Mouse (Mus musculus): ENCODE measurements around the gene Olfr457. TPM values are rescaled to one million over a fixed set of nuclear protein-coding genes. Genes with fewer than 3 reads are reported as not detected.

Gene Olfr457
- polyA plus RNA-seq, 1 experiment: 0.01 TPM

- H3K27me3 ChIP-seq (ENCODE audit: control insufficient read depth, insufficient read depth, insufficient read length): no peaks in the 10 kb centered on the region
- H3K79me2 ChIP-seq (ENCODE audit: control insufficient read depth, insufficient read depth): no peaks in the 10 kb centered on the region
- TF ChIP-seq MYOG (IDR thresholded peaks at IDR 0.05; ENCODE audit: control insufficient read depth in 1 of 3, insufficient read depth in 1 of 3, insufficient read length in 2 of 3, low read depth in 2 of 3): no peak
- H3ac ChIP-seq (ENCODE audit: control insufficient read depth, insufficient read length): no peak overlapping the region
- no peak overlapping the region for H3K4me3 ChIP-seq
- no peak overlapping the region for H3K4me2 ChIP-seq (ENCODE audit: low read depth)
- no peaks in the 10 kb centered on the region for H3K36me3 ChIP-seq (ENCODE audit: control insufficient read depth, insufficient read depth)
Observed at GRCm38 (mm10) chr6:42447381-42447780, 28.8 kb downstream of the Olfr457 start.

- no peak overlapping the region for H3ac ChIP-seq (ENCODE audit: control insufficient read depth, insufficient read length)
- no peaks in the 10 kb centered on the region for H3K36me3 ChIP-seq (ENCODE audit: control insufficient read depth, insufficient read depth)
- H3K27me3 ChIP-seq (ENCODE audit: control insufficient read depth, insufficient read depth, insufficient read length): no peaks in the 10 kb centered on the region
- no peaks in the 10 kb centered on the region for H3K79me2 ChIP-seq (ENCODE audit: control insufficient read depth, insufficient read depth)
- TF ChIP-seq MYOG (IDR thresholded peaks at IDR 0.05; ENCODE audit: control insufficient read depth in 1 of 3, insufficient read depth in 1 of 3, insufficient read length in 2 of 3, low read depth in 2 of 3): no peak
- no peak for TF ChIP-seq USF1 (IDR thresholded peaks at IDR 0.05; ENCODE audit: low read depth)
- no peak for TF ChIP-seq TCF12 (IDR thresholded peaks at IDR 0.05; ENCODE audit: insufficient read depth, poor library complexity, severe bottlenecking)
- no peak for TF ChIP-seq POLR2AphosphoS2 (IDR thresholded peaks at IDR 0.05; ENCODE audit: insufficient read length, low read depth)
- no peak for TF ChIP-seq POLR2A (IDR thresholded peaks at IDR 0.05; ENCODE audit: insufficient read length, low read depth)
- no peak for TF ChIP-seq SRF (IDR thresholded peaks at IDR 0.05; ENCODE audit: control insufficient read depth, insufficient read length, low read depth)
- TF ChIP-seq TCF3 (IDR thresholded peaks at IDR 0.05; ENCODE audit: insufficient read length, low read depth): no peak
- no peak for TF ChIP-seq E2F4 (IDR thresholded peaks at IDR 0.05; ENCODE audit: insufficient read depth)
- no peak for TF ChIP-seq CEBPB (IDR thresholded peaks at IDR 0.05; ENCODE audit: insufficient read depth, poor library complexity, severe bottlenecking)
- no peak for TF ChIP-seq MYOD1 (IDR thresholded peaks at IDR 0.05; ENCODE audit: control insufficient read depth in 1 of 3, insufficient read length in 2 of 3, low read depth in 2 of 3)
- TF ChIP-seq MAX (IDR thresholded peaks at IDR 0.05; ENCODE audit: low read depth): no peak
- TF ChIP-seq REST (IDR thresholded peaks at IDR 0.05; ENCODE audit: insufficient read depth, insufficient read length): no peak
- H3K4me2 ChIP-seq (ENCODE audit: low read depth): no peak overlapping the region
- H3K4me3 ChIP-seq: no peak overlapping the region
Observed at GRCm38 (mm10) chr6:42444491-42444890, 31.6 kb downstream of the Olfr457 start.

DNA sequence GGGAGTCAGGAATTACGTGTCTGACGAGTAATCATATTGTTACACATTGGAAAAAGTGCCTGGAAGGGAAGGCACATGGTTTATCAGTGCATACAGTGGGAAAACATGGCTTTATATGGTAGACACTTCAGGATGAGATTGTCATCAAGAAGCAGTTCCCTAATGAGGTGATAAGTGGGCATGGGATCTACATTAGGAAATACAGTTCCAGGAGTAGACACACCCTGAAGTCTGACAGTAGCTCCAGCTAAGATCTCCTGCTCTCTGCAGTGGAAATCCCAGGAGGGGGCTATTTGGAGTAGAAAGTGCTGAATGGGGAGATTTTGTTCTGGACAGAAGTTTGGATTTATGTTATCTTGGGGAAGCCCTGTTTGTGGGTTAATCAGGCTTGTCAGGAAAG, 34.7 kb downstream of the Olfr457 start:
- Histone ChIP-seq H3K79me2 (ENCODE audit: control insufficient read depth, insufficient read depth) (no peaks in the 10 kb centered on the region), H3ac (ENCODE audit: control insufficient read depth, insufficient read length) (no peak overlapping the region), H3K4me3 (no peak overlapping the region), H3K4me2 (ENCODE audit: low read depth) (no peak overlapping the region), H3K36me3 (ENCODE audit: control insufficient read depth, insufficient read depth) (no peaks in the 10 kb centered on the region), H3K27me3 (ENCODE audit: control insufficient read depth, insufficient read depth, insufficient read length) (no peaks in the 10 kb centered on the region)
- TF ChIP-seq TCF12 (IDR thresholded peaks at IDR 0.05; ENCODE audit: insufficient read depth, poor library complexity, severe bottlenecking) (no peak), POLR2A (IDR thresholded peaks at IDR 0.05; ENCODE audit: insufficient read length, low read depth) (no peak), MYOD1 (IDR thresholded peaks at IDR 0.05; ENCODE audit: control insufficient read depth in 1 of 3, insufficient read length in 2 of 3, low read depth in 2 of 3) (no peak), MYOG (IDR thresholded peaks at IDR 0.05; ENCODE audit: control insufficient read depth in 1 of 3, insufficient read depth in 1 of 3, insufficient read length in 2 of 3, low read depth in 2 of 3) (no peak), E2F4 (IDR thresholded peaks at IDR 0.05; ENCODE audit: insufficient read depth) (no peak), SRF (IDR thresholded peaks at IDR 0.05; ENCODE audit: control insufficient read depth, insufficient read length, low read depth) (no peak), USF1 (IDR thresholded peaks at IDR 0.05; ENCODE audit: low read depth) (no peak), POLR2AphosphoS2 (IDR thresholded peaks at IDR 0.05; ENCODE audit: insufficient read length, low read depth) (no peak), TCF3 (IDR thresholded peaks at IDR 0.05; ENCODE audit: insufficient read length, low read depth) (no peak), MAX (IDR thresholded peaks at IDR 0.05; ENCODE audit: low read depth) (no peak), CEBPB (IDR thresholded peaks at IDR 0.05; ENCODE audit: insufficient read depth, poor library complexity, severe bottlenecking) (no peak), REST (IDR thresholded peaks at IDR 0.05; ENCODE audit: insufficient read depth, insufficient read length) (no peak)

GRCm38 (mm10) chr6:42435490-42435889, 40.6 kb downstream of the Olfr457 start:
- Histone ChIP-seq H3ac (ENCODE audit: control insufficient read depth, insufficient read length) (no peak overlapping the region), H3K27me3 (ENCODE audit: control insufficient read depth, insufficient read depth, insufficient read length) (no peaks in the 10 kb centered on the region), H3K4me3 (no peak overlapping the region), H3K79me2 (ENCODE audit: control insufficient read depth, insufficient read depth) (no peaks in the 10 kb centered on the region), H3K4me2 (ENCODE audit: low read depth) (no peak overlapping the region), H3K36me3 (ENCODE audit: control insufficient read depth, insufficient read depth) (no peaks in the 10 kb centered on the region)
- no peak for TF ChIP-seq POLR2A (IDR thresholded peaks at IDR 0.05; ENCODE audit: insufficient read length, low read depth)
- no peak for TF ChIP-seq MAX (IDR thresholded peaks at IDR 0.05; ENCODE audit: low read depth)
- no peak for TF ChIP-seq REST (IDR thresholded peaks at IDR 0.05; ENCODE audit: insufficient read depth, insufficient read length)
- no peak for TF ChIP-seq MYOG (IDR thresholded peaks at IDR 0.05; ENCODE audit: control insufficient read depth in 1 of 3, insufficient read depth in 1 of 3, insufficient read length in 2 of 3, low read depth in 2 of 3)
- no peak for TF ChIP-seq USF1 (IDR thresholded peaks at IDR 0.05; ENCODE audit: low read depth)
- no peak for TF ChIP-seq CEBPB (IDR thresholded peaks at IDR 0.05; ENCODE audit: insufficient read depth, poor library complexity, severe bottlenecking)
- no peak for TF ChIP-seq TCF12 (IDR thresholded peaks at IDR 0.05; ENCODE audit: insufficient read depth, poor library complexity, severe bottlenecking)
- no peak for TF ChIP-seq TCF3 (IDR thresholded peaks at IDR 0.05; ENCODE audit: insufficient read length, low read depth)
- no peak for TF ChIP-seq POLR2AphosphoS2 (IDR thresholded peaks at IDR 0.05; ENCODE audit: insufficient read length, low read depth)
- no peak for TF ChIP-seq E2F4 (IDR thresholded peaks at IDR 0.05; ENCODE audit: insufficient read depth)
- TF ChIP-seq MYOD1 (IDR thresholded peaks at IDR 0.05; ENCODE audit: control insufficient read depth in 1 of 3, insufficient read length in 2 of 3, low read depth in 2 of 3): no peak
- TF ChIP-seq SRF (IDR thresholded peaks at IDR 0.05; ENCODE audit: control insufficient read depth, insufficient read length, low read depth): no peak

- no peak for TF ChIP-seq USF1 (IDR thresholded peaks at IDR 0.05; ENCODE audit: low read depth)
- no peak for TF ChIP-seq MYOG (IDR thresholded peaks at IDR 0.05; ENCODE audit: control insufficient read depth in 1 of 3, insufficient read depth in 1 of 3, insufficient read length in 2 of 3, low read depth in 2 of 3)
- no peak for TF ChIP-seq MYOD1 (IDR thresholded peaks at IDR 0.05; ENCODE audit: control insufficient read depth in 1 of 3, insufficient read length in 2 of 3, low read depth in 2 of 3)
- TF ChIP-seq REST (IDR thresholded peaks at IDR 0.05; ENCODE audit: insufficient read depth, insufficient read length): no peak
- no peak for TF ChIP-seq POLR2AphosphoS2 (IDR thresholded peaks at IDR 0.05; ENCODE audit: insufficient read length, low read depth)
- no peak for TF ChIP-seq CEBPB (IDR thresholded peaks at IDR 0.05; ENCODE audit: insufficient read depth, poor library complexity, severe bottlenecking)
- TF ChIP-seq TCF12 (IDR thresholded peaks at IDR 0.05; ENCODE audit: insufficient read depth, poor library complexity, severe bottlenecking): no peak
- no peak for TF ChIP-seq E2F4 (IDR thresholded peaks at IDR 0.05; ENCODE audit: insufficient read depth)
- TF ChIP-seq SRF (IDR thresholded peaks at IDR 0.05; ENCODE audit: control insufficient read depth, insufficient read length, low read depth): no peak
- no peak for TF ChIP-seq MAX (IDR thresholded peaks at IDR 0.05; ENCODE audit: low read depth)
- H3K4me2 ChIP-seq (ENCODE audit: low read depth): no peak within 1 kb of the TSS
- H3ac ChIP-seq (ENCODE audit: control insufficient read depth, insufficient read length): no peak within 1 kb of the TSS
- no peaks in the 10 kb centered on the region for H3K79me2 ChIP-seq (ENCODE audit: control insufficient read depth, insufficient read depth)
- H3K4me3 ChIP-seq: no peak within 1 kb of the TSS
- no peaks in the 10 kb centered on the region for H3K36me3 ChIP-seq (ENCODE audit: control insufficient read depth, insufficient read depth)
- H3K27me3 ChIP-seq (ENCODE audit: control insufficient read depth, insufficient read depth, insufficient read length): no peaks in the 10 kb centered on the region
Observed at GRCm38 (mm10) chr6:42434446-42434845, 41.7 kb downstream of the Olfr457 start, which contains the start of gene Tas2r126. Gene Tas2r126 (plus strand): TSS chr6:42434535.

All from myocyte (in vitro differentiated cells).